Mouse (Mus musculus) gonadal fat pad, adult 2 months (tissue): ENCODE results near the gene Pex3. TPM values are rescaled to one million over a fixed set of nuclear protein-coding genes. Genes with fewer than 3 reads are reported as not detected.
A peak's percentile ranks its signal among the peaks of the same experiment; 100 is the strongest.
"Not testable (repeated sequence)": the region's sequence is repeated elsewhere in the genome, so short reads cannot be mapped to it uniquely, and the experiment has no call there.

Source experiments
- DNase-seq: peaks from one replicate; pipeline ENCODE4 v3.0.0-alpha.2; 2012; ENCODE audit warnings: low read depth
- polyA plus RNA-seq: library from polyadenylated mRNA; depleted of rRNA; stranded (reverse); fragments of >200 nt; gene quantifications from 2 replicates; pipeline ENCODE4 v1.2.3, GENCODE M21; 2012; rRNA removed

Gene Pex3
- polyA plus RNA-seq, 1 experiment = 20.6 TPM

- peak; percentile 62 for DNase-seq
Observed at GRCm38 (mm10) chr10:13536706-13537105, 16.2 kb downstream of the Pex3 start.

GRCm38 (mm10) chr10:13534751-13535150 lies 18.2 kb downstream of the Pex3 start:
- no peak for DNase-seq

GRCm38 (mm10) chr10:13528155-13528554 lies 24.8 kb downstream of the Pex3 start:
- DNase-seq = no peak

GRCm38 (mm10) chr10:13521857-13522256 lies 31.1 kb downstream of the Pex3 start:
- DNase-seq = no peak

GRCm38 (mm10) chr10:13502371-13502770 lies 50.6 kb downstream of the Pex3 start:
- DNase-seq = no peak

GRCm38 (mm10) chr10:13501533-13501932 lies 51.4 kb downstream of the Pex3 start:
- DNase-seq = not testable (repeated sequence)

GRCm38 (mm10) chr10:13500938-13501496 lies 51.9 kb downstream of the Pex3 start:
- DNase-seq = peak; percentile 40

- DNase-seq = no peak
Observed at GRCm38 (mm10) chr10:13500473-13500872, 52.5 kb downstream of the Pex3 start.

- DNase-seq = no peak
Observed at GRCm38 (mm10) chr10:13499331-13499730, 53.6 kb downstream of the Pex3 start, which contains the start of gene Fuca2. Fuca2 (plus strand) TSS chr10:13499540.

GRCm38 (mm10) chr10:13496315-13496714 lies 56.6 kb downstream of the Pex3 start:
- DNase-seq = no peak

- DNase-seq = no peak
Observed at GRCm38 (mm10) chr10:13493978-13494686, 58.8 kb downstream of the Pex3 start.

- no peak for DNase-seq
Observed at GRCm38 (mm10) chr10:13489671-13490070, 63.3 kb downstream of the Pex3 start.

- no peak for DNase-seq
Observed at GRCm38 (mm10) chr10:13485958-13486357, 67.0 kb downstream of the Pex3 start.

GRCm38 (mm10) chr10:13479341-13479740 lies 73.6 kb downstream of the Pex3 start:
- no peak for DNase-seq

GRCm38 (mm10) chr10:13475121-13475520 lies 77.8 kb downstream of the Pex3 start:
- DNase-seq = no peak

GRCm38 (mm10) chr10:13474568-13474955 lies 78.4 kb downstream of the Pex3 start:
- DNase-seq = no peak

Other genes with a start within 250 kb of the Pex3 start
- gene Phactr2, start 78.7 kb downstream of the Pex3 start, polyA plus RNA-seq = 8.1 and 11.5 TPM in 2 replicates
- 32.4 and 44.5 TPM in 2 replicates for gene Fuca2, start 53.6 kb downstream of the Pex3 start, polyA plus RNA-seq
- 4.9 and 6.1 TPM in 2 replicates for gene Adat2, start 248 bp downstream of the Pex3 start, polyA plus RNA-seq